Comparison of ENCODE assay signal across 30 mouse cellular contexts in the genomic region with DNA sequence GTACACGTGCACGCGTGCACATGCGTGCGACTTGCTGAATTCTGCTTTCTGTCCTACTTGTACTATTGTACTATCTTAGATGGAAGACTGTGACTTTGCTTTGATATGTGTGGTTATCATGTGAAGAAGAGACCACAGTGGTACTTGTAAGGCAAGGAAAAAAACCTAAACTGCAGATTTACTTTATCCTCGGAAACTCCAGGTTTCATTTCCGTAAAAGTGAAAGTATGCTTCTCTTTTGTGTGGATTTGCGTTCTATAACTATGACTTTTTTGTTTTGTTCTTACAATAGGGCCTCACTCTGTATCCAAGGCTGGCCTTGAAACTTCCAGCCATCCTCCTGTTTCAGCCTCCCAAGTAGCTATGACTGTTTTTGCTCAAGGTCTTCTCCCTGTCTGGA.
"Had no signal": no experiment of that assay in that cellular context is flagged by ENCODE, and none has a peak within 500 bp of the region (broad histone marks: within the 10 kb centered on the region; RNA-seq: fewer than 3 reads in every experiment).

No protein-coding gene starts in this region.

- H3K27ac ChIP-seq: left cerebral cortex, adult 2 months; limb, embryonic 10.5 days; limb, embryonic 12.5 days; limb, embryonic 13.5 days; limb, embryonic 15.5 days; liver, embryonic 12.5 days; liver, embryonic 13.5 days; liver, embryonic 14.5 days; liver, embryonic 15.5 days; lung, embryonic 15.5 days; macrophage; midbrain, embryonic 10.5 days; midbrain, embryonic 12.5 days; midbrain, embryonic 13.5 days; midbrain, embryonic 15.5 days had no signal

- H3K9ac ChIP-seq: limb, embryonic 12.5 days; limb, embryonic 13.5 days; limb, embryonic 15.5 days; liver, embryonic 12.5 days; liver, embryonic 13.5 days; liver, embryonic 14.5 days; liver, embryonic 15.5 days; liver, postnatal 0 days; lung, embryonic 14.5 days; lung, embryonic 15.5 days; midbrain, embryonic 12.5 days; midbrain, embryonic 13.5 days; midbrain, embryonic 15.5 days had no signal

- H3K36me3 ChIP-seq: limb, embryonic 10.5 days; limb, embryonic 12.5 days; limb, embryonic 13.5 days; limb, embryonic 15.5 days; liver, embryonic 12.5 days; liver, embryonic 13.5 days; liver, embryonic 15.5 days; lung, embryonic 15.5 days; midbrain, embryonic 10.5 days; midbrain, embryonic 12.5 days; midbrain, embryonic 13.5 days; midbrain, embryonic 15.5 days had no signal

- DNase-seq: left cerebral cortex, postnatal 4 days; liver; liver, embryonic 13.5 days; liver, postnatal 0 days; lung, adult 18-20 months; lung, adult 2 months; lung, embryonic 14.5 days; lung, postnatal 10 days; lung, postnatal 14 days; lung, postnatal 36 days; lung, postnatal 4 days had no signal

- H3K4me2 ChIP-seq: limb, embryonic 12.5 days; limb, embryonic 13.5 days; limb, embryonic 15.5 days; liver, embryonic 11.5 days; liver, embryonic 12.5 days; liver, embryonic 13.5 days; liver, embryonic 15.5 days; lung, embryonic 14.5 days; lung, embryonic 15.5 days; midbrain, embryonic 11.5 days; midbrain, embryonic 12.5 days; midbrain, embryonic 13.5 days; midbrain, embryonic 15.5 days had no signal

- H3K27me3 ChIP-seq: limb, embryonic 12.5 days; limb, embryonic 13.5 days; limb, embryonic 15.5 days; liver, embryonic 12.5 days; liver, embryonic 13.5 days; liver, embryonic 15.5 days; lung, embryonic 15.5 days; megakaryocyte, embryonic 14.5 days; midbrain, embryonic 12.5 days; midbrain, embryonic 13.5 days; midbrain, embryonic 15.5 days had no signal

- H3K9me3 ChIP-seq: limb, embryonic 10.5 days; limb, embryonic 12.5 days; limb, embryonic 13.5 days; limb, embryonic 15.5 days; liver, embryonic 12.5 days; liver, embryonic 13.5 days; liver, embryonic 15.5 days; lung, embryonic 15.5 days; megakaryocyte, embryonic 14.5 days; midbrain, embryonic 10.5 days; midbrain, embryonic 12.5 days; midbrain, embryonic 13.5 days; midbrain, embryonic 15.5 days had no signal

- H3K4me1 ChIP-seq: limb, embryonic 10.5 days; limb, embryonic 12.5 days; limb, embryonic 13.5 days; limb, embryonic 15.5 days; liver, embryonic 12.5 days; liver, embryonic 13.5 days; liver, embryonic 15.5 days; lung, embryonic 15.5 days; megakaryocyte, embryonic 14.5 days; midbrain, embryonic 15.5 days had no signal

- H3K4me3 ChIP-seq: left cerebral cortex, adult 2 months; limb, embryonic 10.5 days; limb, embryonic 12.5 days; limb, embryonic 13.5 days; limb, embryonic 15.5 days; liver, embryonic 12.5 days; liver, embryonic 13.5 days; liver, embryonic 15.5 days; lung, embryonic 15.5 days; megakaryocyte, embryonic 14.5 days; midbrain, embryonic 10.5 days; midbrain, embryonic 12.5 days; midbrain, embryonic 13.5 days; midbrain, embryonic 15.5 days; myocyte had no signal

- ATAC-seq: liver, embryonic 12.5 days; liver, postnatal 0 days; lung, postnatal 0 days; midbrain, embryonic 13.5 days had no signal
